Mouse (Mus musculus) monocyte, adult 5-6 weeks (primary cell): Measurements from ENCODE around the gene Ing2. TPM values are rescaled to one million over a fixed set of nuclear protein-coding genes. Genes with fewer than 3 reads are reported as not detected.

ENCODE experiments used
- ATAC-seq: fragments of 153-309, 156-312 bp; replicated peaks from 2 replicates; pipeline ENCODE4 v1.8.0; 2017; ENCODE audit warnings: mild to moderate bottlenecking; ENCODE audit not compliant: low TSS enrichment, insufficient number of reproducible peaks, severe bottlenecking, poor library complexity, low FRiP score
- total RNA-seq: library from RNA; stranded (forward); fragments of 200-1000, 200-491, 200-594 nt; gene quantifications from 3 replicates; pipeline ENCODE4 v1.2.3, GENCODE M21; 2017

Gene Ing2
- 32.9 to 78.1 TPM (median 39.0 TPM) in 3 replicates for total RNA-seq

DNA sequence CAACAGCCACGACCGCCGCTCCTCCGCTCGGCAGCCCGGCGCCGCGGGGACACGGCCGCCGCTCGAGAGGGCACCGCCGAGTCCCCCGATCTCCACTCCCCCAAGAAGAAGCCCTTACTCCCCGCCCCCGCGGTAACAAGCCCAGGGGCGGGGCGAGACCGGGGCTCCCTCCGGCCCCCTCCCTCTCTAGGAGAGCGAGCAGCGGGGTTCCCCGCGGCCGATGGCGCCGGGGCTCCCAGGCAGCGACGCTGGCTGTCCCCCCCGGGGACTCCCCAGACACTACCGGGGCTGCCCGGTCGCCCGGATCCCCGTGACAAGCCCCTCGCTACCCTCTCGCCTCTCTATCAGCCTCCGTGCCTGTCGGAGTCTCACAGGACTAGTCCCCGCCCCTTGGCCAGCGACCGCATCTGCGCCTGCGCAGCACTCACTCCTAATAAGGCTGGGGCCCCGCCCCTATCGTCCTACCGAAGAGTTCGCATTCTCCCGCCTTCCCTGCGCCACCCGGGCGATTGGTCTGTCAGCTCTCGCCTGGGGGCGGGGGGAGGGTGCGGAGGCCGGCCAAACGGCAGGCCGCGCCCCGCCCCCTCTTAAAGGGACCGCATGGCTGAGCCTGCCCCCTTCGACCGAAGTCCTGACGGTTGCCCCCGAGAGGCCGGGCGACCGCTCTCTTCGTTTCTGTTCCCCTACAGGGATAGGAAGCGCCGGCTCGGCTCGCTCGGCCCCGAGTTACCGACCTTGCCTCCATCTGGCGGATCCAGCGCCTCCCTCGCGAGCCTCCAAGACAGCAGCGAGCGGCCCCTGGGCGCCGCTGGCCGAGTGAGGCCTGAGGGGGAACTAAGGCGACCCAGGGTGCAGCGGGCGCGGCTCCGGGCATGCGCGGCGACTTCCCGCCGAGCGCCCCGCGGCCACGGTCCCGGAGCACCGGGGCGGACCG lies at the start of gene Ing2:
Gene Ing2 (minus strand): TSS at position 780 of the 934 bp plus-strand sequence.
- ATAC-seq, result peak; percentile 88

DNA sequence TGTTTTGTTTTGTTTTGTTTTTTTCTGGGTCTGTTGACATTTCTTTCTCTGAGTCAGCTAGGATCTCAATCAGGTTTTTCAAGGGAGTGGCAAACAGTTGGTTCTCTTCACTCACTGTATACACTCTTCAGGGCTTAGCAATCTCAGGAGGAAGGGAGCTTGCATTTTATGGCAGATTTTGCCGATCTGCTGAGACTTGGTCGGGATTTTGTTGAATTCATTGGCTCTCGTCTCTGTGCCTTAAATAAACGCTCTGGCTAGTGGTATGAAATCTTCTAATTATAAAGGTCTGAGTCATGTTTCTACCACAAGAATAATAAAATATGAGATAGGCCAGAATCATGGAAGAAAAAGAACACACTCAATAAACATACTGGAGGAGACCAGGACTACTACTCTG lies 46.3 kb upstream of the Ing2 start:
- ATAC-seq, result no peak

DNA sequence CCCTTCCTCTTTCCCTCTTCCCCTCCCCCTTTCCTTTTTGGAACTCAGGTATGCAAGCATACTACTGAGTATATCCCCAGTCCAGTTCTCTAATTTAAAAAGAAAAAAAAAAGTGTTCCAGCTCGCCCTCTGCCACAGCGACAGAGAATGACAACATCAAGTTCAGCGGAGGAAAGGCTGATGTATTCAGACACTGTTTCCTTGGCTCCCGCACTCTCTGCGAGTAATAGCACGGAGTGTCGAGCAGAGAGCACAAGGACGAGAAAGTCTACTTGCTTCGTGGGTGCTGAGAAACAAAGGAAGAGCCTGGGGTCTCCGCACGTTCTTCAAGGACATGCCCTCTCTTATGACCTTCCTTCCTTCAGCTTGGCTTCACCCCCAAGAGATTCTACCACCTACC lies 43.3 kb upstream of the Ing2 start:
- ATAC-seq, result no peak

GRCm38 (mm10) chr8:47713761-47714745 lies 38.7 kb upstream of the Ing2 start, which contains the start of gene Cdkn2aip:
Gene Cdkn2aip (minus strand): TSS chr8:47713932.
- peak; percentile 66 for ATAC-seq

- ATAC-seq, result 0 out of 2 replicates have a peak, but pooled peaks have one; percentile 23
Measured at GRCm38 (mm10) chr8:47713171-47713663, 37.9 kb upstream of the Ing2 start.

DNA sequence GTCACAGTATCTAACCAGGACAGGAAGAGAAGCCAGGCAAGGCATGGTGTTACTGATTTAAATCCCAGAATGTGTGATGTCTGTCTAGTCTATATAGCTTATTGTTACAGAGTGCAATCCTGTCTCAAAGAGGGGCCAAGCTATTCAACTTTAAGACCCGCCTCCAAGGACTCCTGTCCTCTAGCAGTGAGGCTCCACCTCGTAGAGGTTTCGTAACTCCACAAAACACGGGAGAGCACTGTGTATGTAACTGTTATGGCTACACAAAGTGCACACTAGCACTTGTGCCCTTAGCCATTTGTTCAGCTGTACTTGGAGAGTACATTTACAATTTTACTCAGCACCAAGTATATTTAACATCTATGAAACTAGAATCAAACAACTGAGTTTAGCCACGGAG lies 32.8 kb upstream of the Ing2 start:
- ATAC-seq, result no peak

DNA sequence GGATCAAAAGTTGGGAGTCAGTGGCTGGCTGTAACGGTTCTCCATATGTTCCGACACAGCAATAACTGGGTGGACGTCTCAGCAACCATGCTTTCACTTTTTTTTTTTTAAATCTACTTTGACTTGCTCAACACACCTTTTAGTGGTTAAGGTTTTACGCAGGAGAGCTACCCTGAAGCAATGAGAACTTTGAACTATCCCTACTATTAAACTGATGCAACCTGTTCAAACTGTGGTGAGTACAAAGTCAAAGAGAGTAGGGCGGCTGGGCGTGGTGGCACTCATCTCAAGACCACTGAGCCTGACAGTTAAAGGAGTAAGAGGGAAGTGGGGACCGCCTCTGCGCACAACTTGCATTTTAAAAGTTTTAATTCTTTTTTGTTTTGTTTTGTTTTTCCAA lies 31.4 kb upstream of the Ing2 start:
- ATAC-seq, result no peak

DNA sequence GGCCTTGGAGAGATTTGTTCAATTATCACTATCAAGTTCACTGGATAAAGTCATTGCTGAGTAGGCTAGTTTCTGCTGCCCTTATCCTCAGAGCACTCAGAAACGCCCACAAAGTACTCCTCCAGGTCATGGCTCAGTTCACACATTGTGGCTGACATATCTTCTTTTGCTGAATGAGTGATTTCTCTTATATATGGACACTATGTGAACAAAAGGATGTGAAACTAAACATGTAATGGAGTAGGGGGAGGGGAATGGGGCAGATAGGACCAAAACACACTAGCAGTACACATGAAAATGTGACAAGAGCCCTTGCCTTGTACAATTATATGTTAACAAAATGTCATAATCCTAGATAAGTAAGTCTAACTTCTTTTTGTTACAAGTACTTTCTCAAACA lies 27.0 kb upstream of the Ing2 start:
- ATAC-seq, result no peak

DNA sequence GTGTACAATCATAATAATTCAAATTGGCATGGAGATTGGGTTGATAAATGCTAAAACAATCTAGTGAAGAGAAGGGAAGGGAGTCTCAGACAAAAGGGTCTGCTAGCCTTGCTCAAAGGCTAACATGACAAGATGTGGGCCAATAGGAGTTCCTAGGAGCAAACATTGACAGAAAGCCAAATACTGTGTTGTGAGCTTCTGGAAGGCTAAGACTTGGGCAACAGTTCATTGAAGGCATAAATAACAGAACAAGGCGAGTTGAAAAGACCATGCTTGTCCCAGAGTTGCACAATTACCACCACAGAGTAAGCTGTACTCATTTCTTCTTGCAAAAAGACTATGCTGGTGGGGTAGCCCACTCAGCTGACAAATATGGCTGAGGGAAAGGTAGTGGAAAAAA lies 22.3 kb upstream of the Ing2 start:
- ATAC-seq, result no peak

- no peak for ATAC-seq
Measured at GRCm38 (mm10) chr8:47695431-47696105, 20.2 kb upstream of the Ing2 start.

DNA sequence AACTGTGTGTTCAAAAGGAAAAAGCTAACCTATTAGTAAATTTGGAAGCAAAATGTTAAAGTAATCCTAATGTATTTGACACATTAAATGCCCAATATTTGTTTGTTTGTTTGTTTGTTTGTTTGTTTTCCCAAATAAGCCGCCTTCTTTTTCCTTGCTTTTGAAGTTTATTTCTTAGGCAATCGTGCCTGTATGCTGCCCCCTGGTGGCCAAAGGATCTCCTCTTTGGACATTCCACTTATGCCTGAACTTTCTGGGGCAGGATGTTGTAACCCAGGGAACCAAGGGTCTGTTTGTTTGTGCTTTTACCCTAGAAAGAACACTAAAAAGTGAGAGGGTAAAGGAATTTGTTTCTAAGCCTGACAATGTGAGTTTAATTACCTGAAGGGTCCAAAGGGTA lies 17.8 kb upstream of the Ing2 start:
- ATAC-seq, result peak; percentile 54; the same call in 1 of the 2 replicates

DNA sequence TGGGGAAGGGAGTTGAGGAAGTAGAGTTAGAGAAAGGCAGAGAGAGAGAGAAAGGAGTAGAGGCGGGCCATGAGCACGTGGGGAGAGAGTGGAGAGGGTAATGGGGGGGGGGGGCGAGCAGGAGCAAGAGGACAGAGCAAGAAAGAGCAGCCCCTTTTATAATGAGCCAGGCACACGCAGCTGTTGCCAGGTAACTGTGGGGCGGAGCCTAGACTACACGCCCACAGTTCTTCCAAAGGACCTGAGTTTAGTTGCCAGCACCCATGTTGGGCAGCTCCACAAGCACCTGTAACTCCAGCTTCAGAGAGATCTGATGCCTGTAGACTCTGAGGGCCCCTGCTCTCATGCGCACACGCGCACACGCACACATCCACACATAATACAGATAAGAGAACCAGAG lies 16.5 kb upstream of the Ing2 start:
- ATAC-seq, result no peak

DNA sequence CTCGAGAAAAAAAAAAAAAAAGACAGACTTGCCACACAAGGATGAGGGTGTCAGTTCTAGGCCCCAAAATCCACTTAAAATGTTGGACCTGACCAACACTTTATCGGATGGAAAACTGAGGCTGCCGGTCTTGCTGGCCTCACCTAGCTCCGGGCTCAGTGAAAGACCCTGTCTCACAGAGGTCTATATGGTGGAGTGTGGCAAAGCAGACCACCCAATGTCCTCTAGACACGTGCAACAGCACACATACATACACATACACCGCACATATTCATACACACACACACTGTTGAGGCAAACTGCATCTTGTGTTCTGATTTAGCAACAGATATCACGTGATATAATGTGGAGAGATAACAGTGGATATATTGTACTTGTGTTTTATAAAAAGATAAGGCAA lies 15.9 kb upstream of the Ing2 start:
- ATAC-seq, result no peak

DNA sequence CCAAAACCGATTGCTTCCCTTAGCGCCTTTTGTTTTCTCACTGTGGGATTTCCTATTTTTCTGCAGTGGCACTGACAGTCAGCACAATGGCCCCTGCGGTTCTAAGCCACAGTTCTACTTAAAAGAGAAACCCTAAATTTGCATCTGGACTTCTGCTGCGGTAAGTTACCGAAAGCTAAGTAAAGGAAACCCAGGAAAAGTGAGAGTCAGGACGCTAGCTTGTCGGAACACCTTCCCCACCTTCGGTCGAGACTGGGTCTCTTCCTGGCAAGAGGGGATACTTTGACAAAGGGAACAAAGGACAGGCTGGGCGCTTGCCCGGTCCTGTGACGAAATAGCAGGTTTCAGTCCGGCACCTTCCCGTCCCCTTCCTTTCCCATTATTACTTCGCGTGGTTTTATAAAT lies 15.3 kb upstream of the Ing2 start:
- ATAC-seq, result 0 out of 2 replicates have a peak, but pooled peaks have one; percentile 25

- ATAC-seq, result 0 out of 2 replicates have a peak, but pooled peaks have one; percentile 41
Measured at GRCm38 (mm10) chr8:47689704-47690326, 14.5 kb upstream of the Ing2 start.

- no peak for ATAC-seq
Measured at GRCm38 (mm10) chr8:47684441-47684840, 9.1 kb upstream of the Ing2 start.

DNA sequence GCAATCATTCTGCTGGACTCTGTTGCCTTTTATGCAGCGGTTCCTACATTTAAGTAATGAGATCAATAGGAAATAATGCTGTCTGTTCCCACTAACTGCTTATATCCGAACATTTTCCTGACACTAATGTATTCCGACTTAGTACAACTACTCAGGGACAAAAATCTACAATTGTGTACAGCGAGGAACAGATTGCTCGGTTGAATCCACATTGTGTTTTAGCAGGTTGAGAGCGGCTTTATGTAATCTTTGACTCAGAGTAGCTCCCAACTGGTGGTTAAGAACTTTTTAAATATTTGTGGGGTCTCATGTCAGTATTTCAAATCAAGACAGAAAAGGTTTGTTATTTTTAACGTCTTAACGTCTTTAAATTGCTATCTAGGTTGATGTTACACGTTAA lies 8.6 kb upstream of the Ing2 start:
- ATAC-seq, result no peak

DNA sequence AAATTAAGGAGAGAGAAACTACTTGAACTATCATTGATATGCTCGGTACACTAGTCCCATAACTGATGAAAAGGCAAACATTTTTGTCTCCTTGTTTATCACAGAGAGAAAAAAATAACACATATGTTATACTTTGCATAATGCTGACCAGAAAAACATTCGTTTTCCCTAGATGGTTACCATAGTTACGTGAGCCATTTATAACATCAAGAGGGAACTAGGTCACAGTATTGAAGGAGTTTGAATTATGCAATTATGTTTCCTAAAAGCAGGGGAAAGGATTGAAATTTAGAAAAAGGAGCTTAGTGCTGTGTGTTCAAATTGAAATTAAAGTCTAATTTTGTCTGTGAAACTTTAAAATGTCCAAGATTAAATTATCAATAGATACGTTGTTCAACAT lies 5.0 kb upstream of the Ing2 start:
- ATAC-seq, result no peak
